Mouse (Mus musculus) limb, embryonic 11.5 days (tissue): ENCODE measurements around the gene Mtf1. TPM values are rescaled to one million over a fixed set of nuclear protein-coding genes. Genes with fewer than 3 reads are reported as not detected.

ENCODE experiments used
- ATAC-seq: fragments of 200-750 bp; cut with Nextera tagmentation; 2 replicates; pipeline ENCODE4 v1.8.0; 2017; ENCODE audit warnings: low read depth; ENCODE audit not compliant: insufficient number of reproducible peaks, low FRiP score, low TSS enrichment
- DNase-seq: peaks from one replicate; pipeline ENCODE4 v3.0.0-alpha.2; 2015; ENCODE audit warnings: low spot score
- H3K27ac ChIP-seq: fragments of 300-500 bp; sonication (generic); replicated peaks from 2 replicates; pipeline ENCODE4 v1.5.1; 2014; ENCODE audit warnings: low read depth, mild to moderate bottlenecking, low read length
- H3K27me3 ChIP-seq: fragments of 300-500 bp; sonication (generic); 2 replicates; pipeline ENCODE4 v1.6.1; 2014; ENCODE audit warnings: mild to moderate bottlenecking, low read length, mixed read lengths; ENCODE audit not compliant: control insufficient read depth, insufficient read depth
- H3K36me3 ChIP-seq: fragments of 300-500 bp; sonication (generic); 2 replicates; pipeline ENCODE4 v1.6.1; 2014; ENCODE audit warnings: mild to moderate bottlenecking, low read length, moderate library complexity, mixed read lengths; ENCODE audit not compliant: control insufficient read depth, insufficient read depth
- H3K4me1 ChIP-seq: fragments of 300-500 bp; sonication (generic); 2 replicates; pipeline ENCODE4 v1.6.1; 2014; ENCODE audit warnings: low read length, mixed read lengths; ENCODE audit not compliant: control insufficient read depth, insufficient read depth
- H3K4me2 ChIP-seq: fragments of 300-500 bp; sonication (generic); 2 replicates; pipeline ENCODE4 v1.6.1; 2014; ENCODE audit warnings: low read depth, mild to moderate bottlenecking, moderate library complexity; ENCODE audit not compliant: severe bottlenecking
- H3K4me3 ChIP-seq: fragments of 300-500 bp; sonication (generic); 2 replicates; pipeline ENCODE4 v1.5.1; 2014; ENCODE audit warnings: low read depth, low read length
- H3K9ac ChIP-seq: fragments of 300-500 bp; sonication (generic); 2 replicates; pipeline ENCODE4 v1.6.1; 2014; ENCODE audit warnings: mild to moderate bottlenecking, low read length
- H3K9me3 ChIP-seq: fragments of 300-500 bp; sonication (generic); 2 replicates; pipeline ENCODE4 v1.6.1; 2016; ENCODE audit warnings: low read length; ENCODE audit not compliant: control insufficient read depth
- WGBS: fragments of 180-500 bp; shearing (Covaris S2); extraction: QIAGEN DNeasy Blood & Tissue Kit; methylation state at CpG from one replicate; pipeline ENCODE4 v1.1.7; 2014; 5-methylcytosine and 5-hydroxymethylcytosine counted together
- polyA plus RNA-seq: library from polyadenylated mRNA; unstranded; fragments of >200 nt; fragmentation: Nextera tagmentation; extraction: Ambion mirVana; gene quantifications from 2 replicates; pipeline ENCODE4 v1.2.1, GENCODE M21; 2014

Mtf1 gene
- polyA plus RNA-seq, 1 experiment from 2014 or later = 14.1 TPM

GRCm38 (mm10) chr4:124766566-124766940 is 35.4 kb upstream of the Mtf1 start:
- Histone ChIP-seq H3K9me3 (no peaks in the 10 kb centered on the region), H3K27me3 (no peaks in the 10 kb centered on the region), H3K4me3 (no peak overlapping the region), H3K4me2 (no peak overlapping the region), H3K9ac (no peak overlapping the region), H3K4me1 (no peaks in the 10 kb centered on the region), H3K36me3 (no peaks in the 10 kb centered on the region), H3K27ac (no peak overlapping the region)
- DNase-seq (no peak), ATAC-seq (no peak)
- 85% methylated on average over 2 of the region's 2 CpGs for WGBS

- Histone ChIP-seq H3K9me3 (no peaks in the 10 kb centered on the region), H3K4me3 (no peak overlapping the region), H3K4me1 (no peaks in the 10 kb centered on the region), H3K4me2 (no peak overlapping the region), H3K9ac (no peak overlapping the region), H3K27me3 (no peaks in the 10 kb centered on the region), H3K27ac (no peak overlapping the region), H3K36me3 (no peaks in the 10 kb centered on the region)
- DNase-seq (no peak), ATAC-seq (no peak)
- 88% methylated on average over 13 of the region's 13 CpGs for WGBS
These were observed 32.8 kb upstream of the Mtf1 start for GRCm38 (mm10) chr4:124768963-124769591.

- ATAC-seq = no peak
- no peaks in the 10 kb centered on the region for H3K4me1 ChIP-seq
- H3K4me2 ChIP-seq = no peak overlapping the region
- H3K27ac ChIP-seq = no peak overlapping the region
- no peak for DNase-seq
- H3K9ac ChIP-seq = no peak overlapping the region
- H3K4me3 ChIP-seq = no peak overlapping the region
- no peaks in the 10 kb centered on the region for H3K36me3 ChIP-seq
- 82% methylated on average over 5 of the region's 5 CpGs for WGBS
- H3K27me3 ChIP-seq = no peaks in the 10 kb centered on the region
- H3K9me3 ChIP-seq = no peaks in the 10 kb centered on the region
These were observed 31.3 kb upstream of the Mtf1 start for GRCm38 (mm10) chr4:124770624-124771023.

GRCm38 (mm10) chr4:124772125-124772524 is 29.8 kb upstream of the Mtf1 start:
- DNase-seq (no peak), ATAC-seq (no peak)
- Histone ChIP-seq H3K36me3 (no peaks in the 10 kb centered on the region), H3K9ac (no peak overlapping the region), H3K27ac (no peak overlapping the region), H3K4me1 (no peaks in the 10 kb centered on the region), H3K4me3 (no peak overlapping the region), H3K27me3 (no peaks in the 10 kb centered on the region), H3K4me2 (no peak overlapping the region), H3K9me3 (no peaks in the 10 kb centered on the region)
- WGBS = 65% methylated on average over 4 of the region's 4 CpGs

- ATAC-seq (no peak), DNase-seq (no peak)
- Histone ChIP-seq H3K4me1 (no peaks in the 10 kb centered on the region), H3K9me3 (no peaks in the 10 kb centered on the region), H3K9ac (no peak overlapping the region), H3K27me3 (no peaks in the 10 kb centered on the region), H3K4me3 (no peak overlapping the region), H3K4me2 (no peak overlapping the region), H3K27ac (no peak overlapping the region), H3K36me3 (no peaks in the 10 kb centered on the region)
- 84% methylated on average over 2 of the region's 2 CpGs for WGBS
These were observed 28.5 kb upstream of the Mtf1 start for GRCm38 (mm10) chr4:124773449-124773848.

- no peak overlapping the region for H3K27ac ChIP-seq
These were observed 27.9 kb upstream of the Mtf1 start for GRCm38 (mm10) chr4:124773995-124774394.

GRCm38 (mm10) chr4:124774429-124774828 is 27.5 kb upstream of the Mtf1 start:
- 77% methylated on average over 2 of the region's 2 CpGs for WGBS
- no peak overlapping the region for H3K4me2 ChIP-seq
- ATAC-seq (no peak), DNase-seq (no peak)
- H3K36me3 ChIP-seq = no peaks in the 10 kb centered on the region
- H3K4me1 ChIP-seq = no peaks in the 10 kb centered on the region
- no peak overlapping the region for H3K27ac ChIP-seq
- H3K27me3 ChIP-seq = no peaks in the 10 kb centered on the region
- H3K9me3 ChIP-seq = no peaks in the 10 kb centered on the region
- H3K9ac ChIP-seq = no peak overlapping the region
- no peak overlapping the region for H3K4me3 ChIP-seq

More at GRCm38 (mm10) chr4:124773995-124774394, 27.9 kb upstream of the Mtf1 start:
- H3K4me1 ChIP-seq = no peaks in the 10 kb centered on the region
- no peak overlapping the region for H3K9ac ChIP-seq
- no peak overlapping the region for H3K4me2 ChIP-seq
- H3K36me3 ChIP-seq = no peaks in the 10 kb centered on the region
- no peaks in the 10 kb centered on the region for H3K9me3 ChIP-seq
- 89% methylated on average over 6 of the region's 6 CpGs for WGBS
- DNase-seq = no peak
- no peak overlapping the region for H3K4me3 ChIP-seq
- H3K27me3 ChIP-seq = no peaks in the 10 kb centered on the region
- ATAC-seq = no peak

GRCm38 (mm10) chr4:124781361-124781760 is 20.5 kb upstream of the Mtf1 start:
- no peak overlapping the region for H3K27ac ChIP-seq
- ATAC-seq = no peak

GRCm38 (mm10) chr4:124782395-124782794 is 19.5 kb upstream of the Mtf1 start:
- H3K4me1 ChIP-seq = no peaks in the 10 kb centered on the region
- H3K27me3 ChIP-seq = no peaks in the 10 kb centered on the region
- ATAC-seq (no peak), DNase-seq (no peak)
- H3K27ac ChIP-seq = no peak overlapping the region
- H3K9ac ChIP-seq = no peak overlapping the region
- H3K9me3 ChIP-seq = no peaks in the 10 kb centered on the region
- H3K36me3 ChIP-seq = peaks cover 5% of the 10 kb centered on the region
- H3K4me3 ChIP-seq = no peak overlapping the region
- WGBS = 92% methylated on average over 8 of the region's 8 CpGs
- H3K4me2 ChIP-seq = no peak overlapping the region

More at GRCm38 (mm10) chr4:124781361-124781760, 20.5 kb upstream of the Mtf1 start:
- Histone ChIP-seq H3K4me3 (no peak overlapping the region), H3K36me3 (peaks cover under 1% of the 10 kb centered on the region), H3K4me2 (no peak overlapping the region), H3K4me1 (no peaks in the 10 kb centered on the region), H3K9me3 (no peaks in the 10 kb centered on the region), H3K27me3 (no peaks in the 10 kb centered on the region), H3K9ac (no peak overlapping the region)
- no peak for DNase-seq
- WGBS = 91% methylated on average over 7 of the region's 7 CpGs
